Mouse (Mus musculus) heart, embryonic 14.5 days (tissue): ENCODE measurements around the gene Drc3. TPM values are rescaled to one million over a fixed set of nuclear protein-coding genes. Genes with fewer than 3 reads are reported as not detected.
A peak's percentile ranks its signal among the peaks of the same experiment; 100 is the strongest.

Source experiments
- ATAC-seq: fragments of 200-750 bp; cut with Nextera tagmentation; 2 replicates; pipeline ENCODE4 v1.8.0; 2017; ENCODE audit warnings: low read depth, moderate TSS enrichment; ENCODE audit not compliant: insufficient number of reproducible peaks, insufficient read depth, low FRiP score
- H3K27ac ChIP-seq, 2 experiments: fragments of 200-500 bp in 1 of 2; fragments of 300-500 bp in 1 of 2; sonication (generic) in 1 of 2; replicated peaks in 1 of 2; 2 replicates each; pipeline ENCODE4 v1.5.1; 2012 to 2014; ENCODE audit warnings: low read depth in 2 of 2, low read length in 2 of 2, control low read depth in 1 of 2, mild to moderate bottlenecking in 1 of 2, mixed read lengths in 1 of 2; ENCODE audit not compliant: control insufficient read depth in 1 of 2, insufficient read depth in 1 of 2
- H3K27me3 ChIP-seq: fragments of 300-500 bp; sonication (generic); 2 replicates; pipeline ENCODE4 v1.6.1; 2014; ENCODE audit warnings: mild to moderate bottlenecking, low read length, control low read depth; ENCODE audit not compliant: control insufficient read depth, insufficient read depth
- H3K36me3 ChIP-seq: fragments of 300-500 bp; sonication (generic); 2 replicates; pipeline ENCODE4 v1.6.1; 2014; ENCODE audit warnings: mild to moderate bottlenecking, control low read depth, low read length, mixed read lengths; ENCODE audit not compliant: control insufficient read depth, insufficient read depth
- H3K4me1 ChIP-seq, 2 experiments: fragments of 200-500 bp in 1 of 2; fragments of 300-500 bp in 1 of 2; sonication (generic) in 1 of 2; 2 replicates each; pipeline ENCODE4 v1.6.1; 2012 to 2014; ENCODE audit warnings: low read length in 2 of 2, control low read depth in 1 of 2, mixed read lengths in 1 of 2; ENCODE audit not compliant: control insufficient read depth in 2 of 2, insufficient read depth in 2 of 2
- H3K4me2 ChIP-seq: fragments of 300-500 bp; sonication (generic); 2 replicates; pipeline ENCODE4 v1.6.1; 2014; ENCODE audit warnings: mild to moderate bottlenecking, low read length
- H3K4me3 ChIP-seq, 2 experiments: fragments of 200-500 bp in 1 of 2; fragments of 300-500 bp in 1 of 2; sonication (generic) in 1 of 2; 2 replicates each; pipeline ENCODE4 v1.5.1; 2012 to 2014; ENCODE audit warnings: low read length in 2 of 2, mild to moderate bottlenecking in 2 of 2, control low read depth in 1 of 2, low read depth in 1 of 2, moderate library complexity in 1 of 2; ENCODE audit not compliant: control insufficient read depth in 1 of 2, insufficient read depth in 1 of 2
- H3K9ac ChIP-seq: fragments of 300-500 bp; sonication (generic); 2 replicates; pipeline ENCODE4 v1.6.1; 2014; ENCODE audit warnings: mild to moderate bottlenecking, low read length
- H3K9me3 ChIP-seq: fragments of 300-500 bp; sonication (generic); 2 replicates; pipeline ENCODE4 v1.6.1; 2016; ENCODE audit warnings: low read length, control low read depth; ENCODE audit not compliant: control insufficient read depth
- WGBS: fragments of 180-500 bp; shearing (Covaris S2); extraction: QIAGEN DNeasy Blood & Tissue Kit; methylation state at CpG from one replicate; pipeline ENCODE4 v1.1.7; 2014; 5-methylcytosine and 5-hydroxymethylcytosine counted together
- polyA plus RNA-seq: library from polyadenylated mRNA; unstranded; fragments of >200 nt; fragmentation: Nextera tagmentation; extraction: Ambion mirVana; gene quantifications from 2 replicates; pipeline ENCODE4 v1.2.1, GENCODE M21; 2014

The Drc3 gene
- polyA plus RNA-seq, 1 experiment from 2014 or later, result 3.3 TPM

- H3K9ac ChIP-seq, result no peak overlapping the region
- no peak overlapping the region for H3K4me3 ChIP-seq
- peaks cover 23% of the 10 kb centered on the region for H3K36me3 ChIP-seq
- peaks cover 0 to 5% of the 10 kb centered on the region in 2 experiments; a peak in 1 of 4 replicates for H3K4me1 ChIP-seq
- H3K27ac ChIP-seq, result no peak overlapping the region
- ATAC-seq, result no peak
- no peak overlapping the region for H3K4me2 ChIP-seq
- 91% methylated on average over 2 of the region's 2 CpGs for WGBS
- H3K9me3 ChIP-seq, result no peaks in the 10 kb centered on the region
- H3K27me3 ChIP-seq, result no peaks in the 10 kb centered on the region
These were observed 44.0 kb downstream of the Drc3 start for GRCm38 (mm10) chr11:60397172-60397571.

GRCm38 (mm10) chr11:60406606-60407005 lies 53.5 kb downstream of the Drc3 start:
- Histone ChIP-seq H3K4me1 (no peaks in the 10 kb centered on the region), H3K36me3 (peaks cover 83% of the 10 kb centered on the region), H3K27ac (no peak overlapping the region), H3K9me3 (no peaks in the 10 kb centered on the region), H3K9ac (no peak overlapping the region), H3K27me3 (no peaks in the 10 kb centered on the region), H3K4me3 (no peak overlapping the region), H3K4me2 (no peak overlapping the region)
- ATAC-seq, result no peak
- 100% methylated on average over 1 of the region's 1 CpGs for WGBS

DNA sequence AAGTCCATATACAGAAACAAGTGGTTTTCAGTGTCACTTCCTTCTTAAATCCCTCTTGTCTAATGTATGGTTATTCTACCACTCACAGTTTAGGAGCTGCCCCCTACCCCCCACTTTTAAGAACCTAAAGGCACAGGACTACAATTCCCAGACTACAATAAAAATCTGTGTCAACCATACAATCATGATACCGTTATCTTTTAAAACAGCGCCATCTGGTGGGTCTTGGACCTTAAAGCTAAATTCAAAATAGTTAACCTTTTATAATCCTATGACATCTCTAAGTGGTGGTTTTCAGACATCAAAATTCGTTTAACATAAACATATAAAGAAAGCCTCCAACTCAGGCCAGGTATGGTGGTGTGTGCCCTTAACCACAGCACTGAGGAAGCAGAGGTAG lies 59.0 kb downstream of the Drc3 start:
- peaks cover 4 to 10% of the 10 kb centered on the region in 2 experiments for H3K4me1 ChIP-seq
- H3K4me2 ChIP-seq, result no peak overlapping the region
- WGBS, result 11% methylated on average over 3 of the region's 3 CpGs
- H3K27me3 ChIP-seq, result no peaks in the 10 kb centered on the region
- no peak overlapping the region for H3K4me3 ChIP-seq
- no peak overlapping the region for H3K9ac ChIP-seq
- no peak overlapping the region for H3K27ac ChIP-seq
- H3K36me3 ChIP-seq, result peaks cover 27% of the 10 kb centered on the region
- H3K9me3 ChIP-seq, result no peaks in the 10 kb centered on the region
- ATAC-seq, result no peak

DNA sequence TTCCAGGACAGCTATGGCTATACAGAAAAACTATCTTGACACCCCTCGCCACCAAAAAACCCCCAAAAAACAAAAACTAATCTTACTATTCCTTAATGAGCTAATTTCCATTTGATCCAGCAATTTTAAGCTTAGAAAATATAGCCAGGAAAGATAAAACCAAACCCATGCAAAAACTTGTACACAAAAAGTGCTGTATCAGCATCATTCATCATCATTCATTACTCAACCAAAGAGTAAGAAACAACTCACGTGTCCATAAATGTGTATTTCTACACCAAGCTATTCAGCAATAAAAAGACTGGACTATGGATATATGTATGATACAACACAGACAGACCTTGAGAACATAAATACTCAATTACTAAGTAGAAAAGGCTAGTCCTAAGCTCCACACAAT lies 59.8 kb downstream of the Drc3 start:
- no peak for ATAC-seq
- Histone ChIP-seq H3K4me3 (no peak overlapping the region), H3K27me3 (no peaks in the 10 kb centered on the region), H3K9ac (no peak overlapping the region), H3K9me3 (no peaks in the 10 kb centered on the region), H3K4me2 (no peak overlapping the region), H3K36me3 (peaks cover 21% of the 10 kb centered on the region), H3K4me1 (peaks cover 4 to 11% of the 10 kb centered on the region in 2 experiments), H3K27ac (no peak overlapping the region)
- WGBS, result 89% methylated on average over 2 of the region's 2 CpGs

GRCm38 (mm10) chr11:60416590-60416962 lies 63.4 kb downstream of the Drc3 start:
- Histone ChIP-seq H3K9ac (peak overlapping the region; percentile 87), H3K27me3 (no peaks in the 10 kb centered on the region), H3K36me3 (no peaks in the 10 kb centered on the region), H3K4me3 (peak overlapping the region; percentile 73 to 91), H3K9me3 (no peaks in the 10 kb centered on the region), H3K4me2 (peak overlapping the region; percentile 74), H3K27ac (peak overlapping the region; percentile 34 to 53; a peak in 2 of 4 replicates), H3K4me1 (peaks cover 11 to 23% of the 10 kb centered on the region in 2 experiments)
- WGBS, result under 1% methylated on average over 21 of the region's 21 CpGs
- peak; percentile 37 for ATAC-seq

DNA sequence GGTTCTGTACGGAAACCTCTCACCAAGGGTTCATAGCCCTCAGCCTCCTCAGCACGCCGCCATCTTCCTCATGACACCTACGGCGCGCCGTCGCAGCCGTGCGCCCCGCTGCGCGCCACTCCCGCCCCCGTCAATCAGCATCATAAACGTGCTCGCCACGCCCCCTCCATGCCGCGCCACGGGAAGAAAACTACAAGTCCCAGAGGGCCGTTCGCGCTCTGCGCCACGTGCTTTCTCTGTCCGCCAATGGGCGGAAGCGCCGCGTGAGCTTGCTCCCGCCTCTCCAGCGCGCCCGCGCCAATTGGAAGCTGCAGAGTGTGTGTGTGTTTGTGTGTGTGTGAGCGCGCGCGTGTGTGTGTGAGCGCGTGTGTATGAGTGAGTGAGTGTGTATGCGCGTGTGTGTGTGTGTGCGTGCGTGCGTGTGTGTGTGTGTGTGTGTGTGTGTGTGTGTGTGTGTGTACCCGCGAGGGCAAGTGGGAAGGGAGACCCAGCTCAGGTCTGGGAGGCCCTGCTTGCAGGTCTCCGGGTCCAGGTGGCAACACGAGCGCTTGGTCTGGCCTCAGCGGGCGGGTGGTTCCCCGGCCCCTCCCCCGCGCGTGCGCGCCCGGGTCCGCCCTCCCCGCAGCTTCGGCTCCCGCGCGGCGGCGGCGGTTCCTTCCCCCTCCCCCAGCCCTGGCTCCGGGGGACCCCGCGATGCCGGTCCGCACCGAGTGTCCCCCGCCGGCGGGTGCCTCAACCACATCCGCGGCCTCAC lies 64.0 kb downstream of the Drc3 start, which contains the start of gene Gid4:
Gene Gid4 (plus strand): TSS at position 183 of the 754 bp plus-strand sequence.
- Histone ChIP-seq H3K27ac (peak within 1 kb of the TSS; percentile 76 to 87), H3K27me3 (no peaks in the 10 kb centered on the region), H3K9ac (peak within 1 kb of the TSS; percentile 93), H3K36me3 (no peaks in the 10 kb centered on the region), H3K9me3 (no peaks in the 10 kb centered on the region), H3K4me1 (peaks cover 11 to 23% of the 10 kb centered on the region in 2 experiments), H3K4me3 (peak within 1 kb of the TSS; percentile 83 to 91), H3K4me2 (peak within 1 kb of the TSS; percentile 80)
- WGBS, result under 1% methylated on average over 71 of the region's 81 CpGs
- ATAC-seq, result peak; percentile 94

DNA sequence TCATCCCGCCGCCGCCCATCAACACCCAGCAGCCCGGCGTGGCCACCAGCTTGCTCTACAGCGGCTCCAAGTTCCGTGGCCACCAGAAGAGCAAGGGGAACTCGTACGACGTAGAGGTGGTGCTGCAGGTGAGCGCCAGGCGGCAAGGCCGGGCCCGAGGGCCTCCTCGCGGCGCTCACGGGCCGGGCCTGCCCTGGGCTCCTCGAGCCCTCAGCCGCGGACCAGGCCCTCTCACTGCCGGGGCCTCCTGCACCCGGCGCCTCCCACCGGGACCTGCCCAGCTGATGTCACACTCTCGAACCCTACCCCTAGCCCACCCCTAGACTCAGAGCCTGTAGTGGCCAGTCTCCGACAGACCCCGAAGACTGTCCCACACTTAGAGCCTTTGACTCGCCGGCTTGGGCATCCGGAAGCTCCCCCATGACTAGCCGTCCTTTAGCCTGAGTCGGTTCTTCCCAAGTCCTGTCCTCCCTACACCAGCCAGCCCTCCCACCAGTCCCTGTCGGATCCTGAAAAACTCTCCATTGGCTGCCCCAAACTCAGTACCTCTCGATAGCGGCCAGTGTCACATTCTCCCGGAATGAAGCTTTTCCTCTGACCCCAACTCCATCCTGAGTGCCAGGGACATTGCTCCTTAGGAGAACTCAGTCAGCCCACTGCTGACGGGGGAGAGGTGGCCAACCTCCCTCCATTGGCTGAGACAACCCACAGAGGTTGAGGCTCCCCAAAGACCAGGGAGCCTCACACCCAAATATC lies 64.8 kb downstream of the Drc3 start, which contains the start of gene Atpaf2:
Gene Atpaf2 (minus strand): TSS at position 741 of the 756 bp plus-strand sequence.
- Histone ChIP-seq H3K36me3 (no peaks in the 10 kb centered on the region), H3K4me3 (peak within 1 kb of the TSS; percentile 83 to 91), H3K27me3 (no peaks in the 10 kb centered on the region), H3K9ac (peak within 1 kb of the TSS; percentile 93), H3K27ac (peak within 1 kb of the TSS; percentile 76 to 87), H3K4me2 (peak within 1 kb of the TSS; percentile 80), H3K4me1 (peaks cover 11 to 23% of the 10 kb centered on the region in 2 experiments), H3K9me3 (no peaks in the 10 kb centered on the region)
- WGBS, result under 1% methylated on average over 31 of the region's 39 CpGs
- peak; percentile 32 for ATAC-seq
